Mouse (Mus musculus) testis, adult 2 months (tissue): Measurements from ENCODE around the gene Moxd1. TPM values are rescaled to one million over a fixed set of nuclear protein-coding genes. Genes with fewer than 3 reads are reported as not detected.

Source experiments
- H3K27ac ChIP-seq: fragments of 200-500 bp; 2 replicates; pipeline ENCODE4 v1.5.1; 2012; ENCODE audit warnings: low read depth, low read length; ENCODE audit not compliant: control insufficient read depth, insufficient read depth
- H3K27me3 ChIP-seq: fragments of 200-500 bp; 2 replicates; pipeline ENCODE4 v1.6.1; 2012; ENCODE audit warnings: mild to moderate bottlenecking, low read length, moderate library complexity; ENCODE audit not compliant: control insufficient read depth, insufficient read depth
- H3K36me3 ChIP-seq: fragments of 200-500 bp; 2 replicates; pipeline ENCODE4 v1.6.1; 2012; ENCODE audit warnings: mild to moderate bottlenecking, low read length; ENCODE audit not compliant: control insufficient read depth, insufficient read depth
- H3K4me1 ChIP-seq: fragments of 200-500 bp; 2 replicates; pipeline ENCODE4 v1.6.1; 2012; ENCODE audit warnings: low read length; ENCODE audit not compliant: control insufficient read depth, insufficient read depth
- H3K4me3 ChIP-seq: fragments of 200-500 bp; 2 replicates; pipeline ENCODE4 v1.5.1; 2012; ENCODE audit warnings: low read depth, mild to moderate bottlenecking, low read length, moderate library complexity, mixed read lengths; ENCODE audit not compliant: control insufficient read depth
- CTCF ChIP-seq: fragments of 200-500 bp; IDR thresholded peaks from 2 replicates; pipeline ENCODE4 v1.5.1; 2012; ENCODE audit warnings: low read depth, mild to moderate bottlenecking, inconsistent platforms, low read length, moderate library complexity; ENCODE audit not compliant: control insufficient read depth, insufficient read depth, insufficient replicate concordance
- POLR2A ChIP-seq: fragments of 200-500 bp; IDR thresholded peaks from 2 replicates; pipeline ENCODE4 v1.6.1; 2012; ENCODE audit warnings: low read depth, mild to moderate bottlenecking, inconsistent platforms, low read length, moderate library complexity; ENCODE audit not compliant: control insufficient read depth
- polyA plus RNA-seq: library from polyadenylated mRNA; depleted of rRNA; stranded (reverse); fragments of >200 nt; gene quantifications from 2 replicates; pipeline ENCODE4 v1.2.3, GENCODE M21; 2012; rRNA removed

Gene Moxd1
- polyA plus RNA-seq: 0.61 and 0.71 TPM in 2 replicates

- no peaks in the 10 kb centered on the region for H3K36me3 ChIP-seq
- H3K4me3 ChIP-seq: peak within 1 kb of the TSS; percentile 16
- peaks cover 3% of the 10 kb centered on the region; the same call in 1 of the 2 replicates for H3K4me1 ChIP-seq
- TF ChIP-seq CTCF (no peak), POLR2A (no peak)
- no peak within 1 kb of the TSS for H3K27ac ChIP-seq
- no peaks in the 10 kb centered on the region; the same call in 1 of the 2 replicates for H3K27me3 ChIP-seq
Observed at GRCm38 (mm10) chr10:24223449-24224143, at the start of gene Moxd1. Gene Moxd1 (plus strand): TSS chr10:24223517.

GRCm38 (mm10) chr10:24190392-24190791 is 32.9 kb upstream of the Moxd1 start:
- no peak overlapping the region for H3K27ac ChIP-seq
- H3K27me3 ChIP-seq: no peaks in the 10 kb centered on the region
- H3K4me3 ChIP-seq: no peak overlapping the region
- TF ChIP-seq POLR2A: no peak
- no peak for TF ChIP-seq CTCF
- H3K36me3 ChIP-seq: no peaks in the 10 kb centered on the region
- H3K4me1 ChIP-seq: no peaks in the 10 kb centered on the region

- Histone ChIP-seq H3K4me1 (no peaks in the 10 kb centered on the region), H3K27ac (no peak overlapping the region), H3K36me3 (no peaks in the 10 kb centered on the region), H3K4me3 (no peak overlapping the region), H3K27me3 (no peaks in the 10 kb centered on the region)
- TF ChIP-seq CTCF (no peak), POLR2A (no peak)
Observed at GRCm38 (mm10) chr10:24191977-24192376, 31.3 kb upstream of the Moxd1 start.

GRCm38 (mm10) chr10:24199303-24199702 is 24.0 kb upstream of the Moxd1 start:
- no peaks in the 10 kb centered on the region for H3K36me3 ChIP-seq
- no peak for TF ChIP-seq CTCF
- TF ChIP-seq POLR2A: no peak
- H3K4me3 ChIP-seq: no peak overlapping the region
- H3K27ac ChIP-seq: no peak overlapping the region
- H3K4me1 ChIP-seq: no peaks in the 10 kb centered on the region
- no peaks in the 10 kb centered on the region for H3K27me3 ChIP-seq

GRCm38 (mm10) chr10:24200099-24200498 is 23.2 kb upstream of the Moxd1 start:
- TF ChIP-seq CTCF: no peak
- no peak for TF ChIP-seq POLR2A
- H3K36me3 ChIP-seq: no peaks in the 10 kb centered on the region
- no peaks in the 10 kb centered on the region for H3K4me1 ChIP-seq
- H3K27ac ChIP-seq: no peak overlapping the region
- no peak overlapping the region for H3K4me3 ChIP-seq
- H3K27me3 ChIP-seq: no peaks in the 10 kb centered on the region

GRCm38 (mm10) chr10:24210075-24210474 is 13.2 kb upstream of the Moxd1 start:
- no peaks in the 10 kb centered on the region for H3K36me3 ChIP-seq
- H3K4me3 ChIP-seq: no peak overlapping the region
- TF ChIP-seq POLR2A (no peak), CTCF (no peak)
- no peaks in the 10 kb centered on the region for H3K4me1 ChIP-seq
- H3K27ac ChIP-seq: no peak overlapping the region
- no peaks in the 10 kb centered on the region for H3K27me3 ChIP-seq

- Histone ChIP-seq H3K36me3 (no peaks in the 10 kb centered on the region), H3K4me1 (peaks cover 4% of the 10 kb centered on the region), H3K4me3 (no peak overlapping the region), H3K27me3 (no peaks in the 10 kb centered on the region), H3K27ac (no peak overlapping the region)
- TF ChIP-seq POLR2A (no peak), CTCF (no peak)
Observed at GRCm38 (mm10) chr10:24213297-24213696, 10.0 kb upstream of the Moxd1 start.

- TF ChIP-seq CTCF: no peak
- no peak for TF ChIP-seq POLR2A
- no peaks in the 10 kb centered on the region for H3K27me3 ChIP-seq
- H3K4me1 ChIP-seq: peaks cover 4% of the 10 kb centered on the region
- H3K36me3 ChIP-seq: no peaks in the 10 kb centered on the region
- H3K4me3 ChIP-seq: no peak overlapping the region
- no peak overlapping the region for H3K27ac ChIP-seq
Observed at GRCm38 (mm10) chr10:24217558-24218268, 5.6 kb upstream of the Moxd1 start.
